Mouse (Mus musculus) cerebellum, adult 2 months (tissue): Measurements from ENCODE around the gene Pax3. TPM values are rescaled to one million over a fixed set of nuclear protein-coding genes. Genes with fewer than 3 reads are reported as not detected.

ENCODE experiments used
- DNase-seq, 2 experiments: peaks; one replicate each; pipeline ENCODE4 v3.0.0; 2021
- H3K27ac ChIP-seq: fragments of 200-500 bp; 2 replicates; pipeline ENCODE4 v1.5.1; 2012; ENCODE audit warnings: low read length, control low read depth, inconsistent platforms; ENCODE audit not compliant: insufficient read depth
- H3K27me3 ChIP-seq: fragments of 200-500 bp; 2 replicates; pipeline ENCODE4 v1.6.1; 2012; ENCODE audit warnings: inconsistent platforms, mild to moderate bottlenecking, low read length, moderate library complexity; ENCODE audit not compliant: control insufficient read depth, insufficient read depth
- H3K4me1 ChIP-seq: fragments of 200-500 bp; 2 replicates; pipeline ENCODE4 v1.6.1; 2011; ENCODE audit warnings: low read length; ENCODE audit not compliant: control insufficient read depth, insufficient read depth
- H3K4me3 ChIP-seq: fragments of 200-500 bp; replicated peaks from 2 replicates; pipeline ENCODE3; 2011; ENCODE audit warnings: mild to moderate bottlenecking, low read depth, low read length, control low read depth; ENCODE audit not compliant: insufficient read depth
- CTCF ChIP-seq: fragments of 200-500 bp; IDR thresholded peaks from 2 replicates; pipeline ENCODE4 v1.5.1; 2011; ENCODE audit warnings: low read depth, mild to moderate bottlenecking, control low read depth, low read length, moderate library complexity, borderline replicate concordance; ENCODE audit not compliant: insufficient read depth
- POLR2A ChIP-seq: fragments of 200-500 bp; IDR thresholded peaks from 2 replicates; pipeline ENCODE4 v1.6.1; 2011; ENCODE audit warnings: low read length, control low read depth, borderline replicate concordance; ENCODE audit not compliant: insufficient read depth
- WGBS: fragments of 180-500 bp; shearing (Covaris S2); methylation state at CpG from one replicate; pipeline ENCODE4 v1.1.7; 2018; 5-methylcytosine and 5-hydroxymethylcytosine counted together
- polyA plus RNA-seq: library from polyadenylated mRNA; depleted of rRNA; stranded (reverse); fragments of >200 nt; gene quantifications from 2 replicates; pipeline ENCODE4 v1.2.3, GENCODE M21; 2012

Gene Pax3
- polyA plus RNA-seq, 1 experiment: 3.3 TPM

- DNase-seq: peak in 1 of 2 experiments; percentile 20
- H3K4me3 ChIP-seq: peak overlapping the region; percentile 45
- 2% methylated on average over 53 of the region's 79 CpGs for WGBS
Observed at GRCm38 (mm10) chr1:78216509-78217141, 19.7 kb upstream of the Pax3 start.

GRCm38 (mm10) chr1:78215749-78216508 is 19.0 kb upstream of the Pax3 start:
- DNase-seq: peak; percentile 55 to 63
- no peak for TF ChIP-seq POLR2A
- TF ChIP-seq CTCF: peak; percentile 30; the same call in 1 of the 2 replicates
- WGBS: under 1% methylated on average over 36 of the region's 36 CpGs

More at GRCm38 (mm10) chr1:78216509-78217141, 19.7 kb upstream of the Pax3 start:
- TF ChIP-seq POLR2A (no peak), CTCF (no peak)
- Histone ChIP-seq H3K27ac (no peak overlapping the region), H3K4me1 (0 out of 2 replicates have a peak, but pooled peaks cover 4% of the 10 kb centered on the region), H3K27me3 (peaks cover 19% of the 10 kb centered on the region; the same call in 1 of the 2 replicates)

GRCm38 (mm10) chr1:78211041-78211440 is 14.1 kb upstream of the Pax3 start:
- DNase-seq: no peak
- TF ChIP-seq POLR2A: no peak
- TF ChIP-seq CTCF: no peak
- no peak overlapping the region for H3K4me3 ChIP-seq
- H3K27ac ChIP-seq: no peak overlapping the region
- 50% methylated on average over 5 of the region's 5 CpGs for WGBS
- no peaks in the 10 kb centered on the region for H3K4me1 ChIP-seq
- H3K27me3 ChIP-seq: peaks cover 11% of the 10 kb centered on the region; the same call in 1 of the 2 replicates

More at GRCm38 (mm10) chr1:78215749-78216508, 19.0 kb upstream of the Pax3 start:
- Histone ChIP-seq H3K4me1 (0 out of 2 replicates have a peak, but pooled peaks cover 4% of the 10 kb centered on the region), H3K27me3 (peaks cover 19% of the 10 kb centered on the region; the same call in 1 of the 2 replicates), H3K27ac (no peak overlapping the region), H3K4me3 (peak overlapping the region; percentile 42)

GRCm38 (mm10) chr1:78210568-78210967 is 13.6 kb upstream of the Pax3 start:
- H3K27me3 ChIP-seq: peaks cover 7% of the 10 kb centered on the region; the same call in 1 of the 2 replicates
- no peaks in the 10 kb centered on the region for H3K4me1 ChIP-seq
- peak in 1 of 2 experiments; percentile 10 for DNase-seq
- 16% methylated on average over 15 of the region's 15 CpGs for WGBS
- no peak overlapping the region for H3K4me3 ChIP-seq
- H3K27ac ChIP-seq: no peak overlapping the region
- TF ChIP-seq POLR2A: no peak
- TF ChIP-seq CTCF: no peak

- Histone ChIP-seq H3K27me3 (peaks cover 10% of the 10 kb centered on the region; the same call in 1 of the 2 replicates), H3K4me1 (peaks cover 1% of the 10 kb centered on the region), H3K27ac (no peak overlapping the region), H3K4me3 (no peak overlapping the region)
- TF ChIP-seq POLR2A: no peak
- TF ChIP-seq CTCF: no peak
- DNase-seq: no peak
- 60% methylated on average over 9 of the region's 9 CpGs for WGBS
Observed at GRCm38 (mm10) chr1:78208281-78208814, 11.4 kb upstream of the Pax3 start.

GRCm38 (mm10) chr1:78204341-78204740 is 7.4 kb upstream of the Pax3 start:
- WGBS: 57% methylated on average over 4 of the region's 4 CpGs
- peaks cover 18% of the 10 kb centered on the region for H3K27me3 ChIP-seq
- H3K27ac ChIP-seq: no peak overlapping the region
- TF ChIP-seq CTCF (no peak), POLR2A (no peak)
- peaks cover 3% of the 10 kb centered on the region for H3K4me1 ChIP-seq
- no peak for DNase-seq
- H3K4me3 ChIP-seq: no peak overlapping the region

- Histone ChIP-seq H3K27me3 (peaks cover 18% of the 10 kb centered on the region), H3K27ac (no peak overlapping the region), H3K4me1 (peaks cover 3% of the 10 kb centered on the region), H3K4me3 (peak overlapping the region; percentile 49)
- no peak for TF ChIP-seq POLR2A
- no peak for TF ChIP-seq CTCF
- WGBS: 1% methylated on average over 33 of the region's 33 CpGs
- peak; percentile 38 to 53 for DNase-seq
Observed at GRCm38 (mm10) chr1:78203622-78204211, 6.8 kb upstream of the Pax3 start.
